ENCODE assay signal across 8 mouse cellular contexts in genomic region chr19:29520996-29521560, GRCm38 (mm10). TPM values are rescaled to one million over a fixed set of nuclear protein-coding genes. Genes with fewer than 3 reads are reported as not detected.
DNase-seq lines count a peak whose midpoint lies in the region; ATAC-seq and TF ChIP-seq lines count a peak whose summit lies in the region.

No protein-coding gene starts in this region.

- no peak for ATAC-seq in embryonic facial prominence, embryonic 12.5 days (ENCODE audit: insufficient number of reproducible peaks, insufficient read depth, low FRiP score, low TSS enrichment)
- ATAC-seq in intestine, embryonic 15.5 days, result no peak
- ATAC-seq in neural tube, embryonic 13.5 days (ENCODE audit: low read depth), result no peak

- H3K79me2 ChIP-seq in liver, adult 2 months (ENCODE audit: control insufficient read depth, insufficient read depth, low read length), result peaks cover 9% of the 10 kb centered on the region

- TF ChIP-seq POLR2A in liver, adult 2 months (IDR thresholded peaks at IDR 0.05; ENCODE audit: extremely low read depth, insufficient read depth, low read length), result no peak

- peaks cover 12% of the 10 kb centered on the region for H3K4me1 ChIP-seq in liver, adult 2 months (ENCODE audit: control insufficient read depth, insufficient read depth, low read length)
- H3K4me1 ChIP-seq in embryonic facial prominence, embryonic 12.5 days, result peaks cover 6% of the 10 kb centered on the region; the same call in 1 of the 2 replicates
- 0 out of 2 replicates have a peak, but pooled peaks cover 4% of the 10 kb centered on the region for H3K4me1 ChIP-seq in intestine, embryonic 15.5 days (replicated peaks)
- peaks cover 29% of the 10 kb centered on the region for H3K4me1 ChIP-seq in neural tube, embryonic 13.5 days (replicated peaks)

- peak overlapping the region; percentile 89 for H3K27ac ChIP-seq in liver, adult 2 months (replicated peaks; ENCODE audit: insufficient read depth, low read depth, low read length)
- no peak overlapping the region for H3K27ac ChIP-seq in embryonic facial prominence, embryonic 12.5 days
- no peak overlapping the region for H3K27ac ChIP-seq in intestine, embryonic 15.5 days
- H3K27ac ChIP-seq in neural tube, embryonic 13.5 days (replicated peaks), result no peak overlapping the region

- peak; percentile 69 for DNase-seq in liver, adult 2 months (ENCODE audit: extremely low read depth, low read depth, low spot score)
- no peak for DNase-seq in liver
- no peak for DNase-seq in urinary bladder, postnatal 25 days (ENCODE audit: low spot score)
- DNase-seq in thymus, postnatal 0 days (ENCODE audit: low spot score), result no peak
- DNase-seq in urinary bladder, postnatal 10 days (ENCODE audit: low spot score), result no peak

- H3K4me3 ChIP-seq in liver, adult 2 months (ENCODE audit: insufficient read depth, low read depth, low read length), result peak overlapping the region; percentile 80
- H3K4me3 ChIP-seq in embryonic facial prominence, embryonic 12.5 days, result peak overlapping the region; percentile 93
- H3K4me3 ChIP-seq in intestine, embryonic 15.5 days (replicated peaks), result peak overlapping the region; percentile 96
- H3K4me3 ChIP-seq in neural tube, embryonic 13.5 days, result peak overlapping the region; percentile 85

- H3K36me3 ChIP-seq in liver, adult 2 months (ENCODE audit: control insufficient read depth, insufficient read depth, low read length), result peaks cover 11% of the 10 kb centered on the region; the same call in 1 of the 2 replicates
- H3K36me3 ChIP-seq in embryonic facial prominence, embryonic 12.5 days, result 0 out of 2 replicates have a peak, but pooled peaks cover under 1% of the 10 kb centered on the region
- no peaks in the 10 kb centered on the region for H3K36me3 ChIP-seq in intestine, embryonic 15.5 days
- no peaks in the 10 kb centered on the region for H3K36me3 ChIP-seq in neural tube, embryonic 13.5 days

- WGBS in liver, adult 2 months, result 9% methylated on average over 10 of the region's 10 CpGs
- WGBS in embryonic facial prominence, embryonic 12.5 days, result 35% methylated on average over 10 of the region's 10 CpGs
- 34% methylated on average over 10 of the region's 10 CpGs for WGBS in intestine, embryonic 15.5 days
- 46% methylated on average over 10 of the region's 10 CpGs for WGBS in neural tube, embryonic 13.5 days

- no peaks in the 10 kb centered on the region for H3K27me3 ChIP-seq in liver, adult 2 months (ENCODE audit: control insufficient read depth, insufficient read depth, low read length)
- no peaks in the 10 kb centered on the region for H3K27me3 ChIP-seq in embryonic facial prominence, embryonic 12.5 days
- no peaks in the 10 kb centered on the region for H3K27me3 ChIP-seq in intestine, embryonic 15.5 days (replicated peaks)
- no peaks in the 10 kb centered on the region for H3K27me3 ChIP-seq in neural tube, embryonic 13.5 days

- peak overlapping the region; percentile 62 for H3K9ac ChIP-seq in liver, adult 2 months (ENCODE audit: low read depth, low read length)
- peak overlapping the region; percentile 95; the same call in 1 of the 2 replicates for H3K9ac ChIP-seq in embryonic facial prominence, embryonic 12.5 days
- peak overlapping the region; percentile 91 for H3K9ac ChIP-seq in intestine, embryonic 15.5 days
- peak overlapping the region; percentile 92 for H3K9ac ChIP-seq in neural tube, embryonic 13.5 days

- H3K4me2 ChIP-seq in embryonic facial prominence, embryonic 12.5 days (replicated peaks), result peak overlapping the region; percentile 65
- H3K4me2 ChIP-seq in intestine, embryonic 15.5 days (replicated peaks), result peak overlapping the region; percentile 66
- H3K4me2 ChIP-seq in neural tube, embryonic 13.5 days, result peak overlapping the region; percentile 84

- TF ChIP-seq CTCF in liver, adult 2 months (IDR thresholded peaks at IDR 0.05; ENCODE audit: low read depth, low read length), result no peak

- no peaks in the 10 kb centered on the region for H3K9me3 ChIP-seq in embryonic facial prominence, embryonic 12.5 days
- H3K9me3 ChIP-seq in intestine, embryonic 15.5 days, result no peaks in the 10 kb centered on the region
- no peaks in the 10 kb centered on the region for H3K9me3 ChIP-seq in neural tube, embryonic 13.5 days

RNA-seq across cellular contexts. Expression of gene Ric1, which starts 1.0 kb away (rescaled TPM):
- total RNA-seq in liver, adult 2 months (2014; rRNA removed), result 39.3 and 41.5 TPM in 2 replicates
- polyA plus RNA-seq in liver, adult 2 months (2012; rRNA removed), result 4.7 and 5.4 TPM in 2 replicates
- 30.6 and 31.4 TPM in 2 replicates for polyA plus RNA-seq in embryonic facial prominence, embryonic 12.5 days (2016; fragmentation: Nextera tagmentation; extraction: Ambion mirVana)
- polyA plus RNA-seq in intestine, embryonic 15.5 days (2015; fragmentation: Nextera tagmentation; extraction: Ambion mirVana), result 11.9 and 12.3 TPM in 2 replicates
- 14.5 and 16.9 TPM in 2 replicates for polyA plus RNA-seq in neural tube, embryonic 13.5 days (2015; fragmentation: Nextera tagmentation; extraction: Ambion mirVana)
- 13.4 and 16.5 TPM in 2 replicates for polyA plus RNA-seq in thymus, postnatal 0 days (2015; fragmentation: Nextera tagmentation; extraction: Ambion mirVana)
